Mouse (Mus musculus) left cerebral cortex, postnatal 36 days (tissue): ENCODE data around the gene Coq9. TPM values are rescaled to one million over a fixed set of nuclear protein-coding genes. Genes with fewer than 3 reads are reported as not detected.
A peak's percentile ranks its signal among the peaks of the same experiment; 100 is the strongest.

Source experiments
- DNase-seq, 2 experiments: peaks; one replicate each; pipeline ENCODE4 v3.0.0; 2021 to 2022; ENCODE audit warnings: low spot score in 2 of 2, mixed read lengths in 1 of 2
- intact Hi-C: fragments of 180-260 bp; cut with DNase I; formaldehyde crosslinking; loops from one replicate; pipeline ENCODE4 v1.15.1; 2025
- total RNA-seq, 2 experiments: library from RNA; stranded (reverse); gene quantifications; 2 replicates each; pipeline ENCODE4 v1.2.3; 2021

Gene Coq9
- total RNA-seq, result 10 to 100 TPM; 89.3 to 92.6 TPM

DNA sequence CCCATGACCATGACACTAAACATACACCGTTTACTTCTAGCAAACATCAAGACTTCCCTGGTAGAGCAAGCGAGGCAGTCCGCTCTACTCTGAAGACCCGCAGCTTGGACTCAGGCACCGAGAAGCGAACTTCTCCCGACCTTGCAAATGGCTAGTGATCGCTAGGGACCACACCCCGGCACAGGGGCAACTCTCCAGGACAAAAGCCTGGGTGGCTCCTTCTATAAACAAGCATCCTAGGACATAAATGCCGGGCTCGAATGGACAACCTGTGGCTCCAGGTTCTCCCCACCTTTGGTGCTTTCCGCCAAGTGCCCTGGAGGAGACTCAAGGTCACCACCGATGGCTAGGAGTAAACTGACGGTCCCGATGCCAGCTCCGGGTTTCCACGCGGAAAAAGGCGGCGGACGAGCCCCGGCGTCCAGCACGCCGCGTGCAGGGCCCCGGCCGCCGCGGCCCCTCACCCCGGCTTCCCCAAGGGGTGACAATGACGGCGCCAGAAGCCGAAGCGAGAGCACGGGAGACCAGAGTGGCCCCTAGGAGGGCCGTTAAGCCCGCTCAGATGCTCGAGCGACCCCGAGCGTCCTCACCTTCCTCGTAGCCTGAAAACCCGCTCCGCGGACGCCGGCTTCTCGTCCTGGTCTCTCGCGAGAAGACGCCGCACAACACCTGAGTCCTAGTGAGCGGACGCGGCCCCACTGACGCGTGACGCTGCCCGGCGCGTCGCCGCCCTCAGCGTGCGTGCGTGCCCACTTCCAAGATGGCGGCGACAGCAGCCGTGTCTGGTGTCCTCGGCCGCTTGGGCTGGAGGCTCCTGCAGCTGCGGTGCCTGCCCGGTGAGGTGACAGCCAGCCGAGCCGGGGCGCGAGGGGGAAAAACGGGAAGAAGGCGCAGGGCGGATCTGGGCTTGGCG, at the start of gene Coq9, which contains the start of gene Ciapin1:
TSS of gene Coq9 (plus strand) at position 660 of the 913 bp plus-strand sequence.
TSS of gene Ciapin1 (minus strand) at position 697 of the 913 bp plus-strand sequence.
- intact Hi-C loops, result no loop called here
- DNase-seq, result peak; percentile 94 to 95

DNA sequence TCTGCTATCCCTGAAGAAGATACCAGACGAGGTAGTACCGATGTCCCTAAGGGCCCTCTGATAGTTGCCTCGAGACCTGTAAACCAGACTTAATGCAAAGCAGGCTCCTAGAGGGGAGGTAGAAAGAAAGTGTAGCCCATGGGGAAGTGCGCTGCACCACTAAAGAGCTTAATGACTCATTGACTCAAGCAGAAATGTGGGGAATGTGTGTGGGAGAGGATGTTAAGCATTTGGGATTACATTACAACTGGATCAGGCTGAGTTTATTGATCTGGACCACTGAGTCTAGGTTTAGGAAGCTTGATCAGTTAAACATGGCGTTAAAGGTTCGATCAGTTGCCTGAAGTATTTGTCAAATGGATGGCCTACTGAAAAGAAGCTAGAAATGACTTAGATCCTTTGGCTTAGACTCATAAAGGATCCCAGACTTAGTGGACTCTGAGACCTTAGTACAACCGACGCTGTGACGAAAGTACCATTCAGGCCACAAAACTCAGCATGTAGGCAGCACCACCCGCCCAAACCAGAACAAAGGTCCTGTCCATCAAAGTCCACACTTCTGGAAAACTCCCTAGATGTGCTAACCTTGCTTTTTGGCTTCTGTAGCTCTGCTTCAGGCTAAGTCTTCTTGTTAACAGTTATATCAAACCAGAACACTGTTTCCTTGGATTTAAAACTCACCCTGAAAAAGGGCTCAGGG, 48.7 kb upstream of the Coq9 start:
- DNase-seq, result no peak
- intact Hi-C loops, result no loop called here

DNA sequence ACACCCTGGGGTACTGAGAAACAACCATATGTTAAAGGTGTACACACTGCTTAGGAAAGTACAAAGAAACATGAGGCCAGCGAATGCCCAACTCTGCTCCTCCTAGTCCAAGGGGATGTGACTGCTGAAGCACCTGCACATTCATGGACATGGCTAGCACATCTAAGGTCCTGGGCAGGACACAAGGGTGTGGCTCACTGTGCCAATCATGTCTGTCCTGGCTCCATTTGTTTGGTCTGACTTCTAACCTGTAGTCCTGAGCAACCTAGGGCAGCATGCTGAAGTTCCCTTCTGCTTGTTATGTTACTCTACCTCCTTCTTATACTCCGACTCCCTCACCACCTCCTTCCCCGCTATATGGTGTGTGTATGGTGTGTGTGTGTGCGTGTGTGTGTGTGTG, 43.8 kb upstream of the Coq9 start:
- intact Hi-C loops, result no loop called here
- no peak for DNase-seq

DNA sequence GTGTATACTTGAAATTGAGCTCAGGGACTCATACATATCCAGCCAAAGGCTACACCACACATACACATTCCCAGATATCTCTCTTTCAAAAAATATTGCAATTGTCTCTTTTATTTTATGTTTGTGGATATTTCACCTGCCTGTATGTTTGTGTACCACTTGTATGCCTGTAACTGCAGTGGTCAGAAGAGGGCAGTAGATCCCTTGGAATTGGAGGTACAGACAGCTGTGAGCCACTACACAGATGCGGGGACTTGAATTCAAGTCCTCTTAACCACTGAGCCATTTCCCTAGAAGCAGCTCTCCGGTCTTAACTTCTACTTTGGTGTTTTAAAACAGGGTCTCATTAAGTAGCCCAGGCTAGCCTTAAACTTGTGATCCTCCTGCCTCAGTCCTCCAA, 43.3 kb upstream of the Coq9 start:
- intact Hi-C loops, result no loop called here
- DNase-seq, result no peak

DNA sequence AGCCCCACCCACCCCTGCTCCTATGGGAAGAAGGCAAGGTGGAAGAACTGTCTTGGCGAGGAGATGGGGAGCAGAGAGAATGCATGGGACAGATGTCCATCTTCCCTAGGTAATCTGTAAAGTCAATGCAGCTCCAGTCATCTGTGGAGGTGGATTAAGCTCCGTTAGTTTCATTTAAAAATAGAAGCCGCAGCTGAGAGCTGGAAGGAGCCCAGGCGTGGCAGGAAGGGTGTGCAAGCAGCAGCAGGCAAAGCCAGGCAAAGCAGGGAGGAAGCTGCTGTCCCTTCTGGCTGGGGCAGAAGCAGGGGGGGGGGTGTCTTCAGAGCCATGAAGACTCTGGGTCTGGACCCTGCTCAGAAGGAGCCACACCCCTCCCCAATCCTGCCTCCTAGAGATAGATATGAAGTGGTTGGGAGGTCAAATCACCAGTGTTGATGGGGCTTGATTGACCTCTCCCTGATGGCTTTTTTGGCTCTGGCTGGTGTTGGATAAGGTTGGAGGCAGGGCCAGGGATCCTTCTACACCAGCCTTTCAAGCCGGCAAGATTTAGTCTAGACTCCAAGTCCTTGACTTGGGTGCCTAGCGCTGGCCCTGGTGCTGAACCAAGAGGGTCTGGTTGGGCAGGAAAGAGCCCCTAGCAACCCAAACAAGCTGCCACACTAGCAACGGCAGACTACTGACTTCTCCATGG, 37.7 kb upstream of the Coq9 start:
- intact Hi-C loops, result no loop called here
- DNase-seq, result peak; percentile 67 to 74

DNA sequence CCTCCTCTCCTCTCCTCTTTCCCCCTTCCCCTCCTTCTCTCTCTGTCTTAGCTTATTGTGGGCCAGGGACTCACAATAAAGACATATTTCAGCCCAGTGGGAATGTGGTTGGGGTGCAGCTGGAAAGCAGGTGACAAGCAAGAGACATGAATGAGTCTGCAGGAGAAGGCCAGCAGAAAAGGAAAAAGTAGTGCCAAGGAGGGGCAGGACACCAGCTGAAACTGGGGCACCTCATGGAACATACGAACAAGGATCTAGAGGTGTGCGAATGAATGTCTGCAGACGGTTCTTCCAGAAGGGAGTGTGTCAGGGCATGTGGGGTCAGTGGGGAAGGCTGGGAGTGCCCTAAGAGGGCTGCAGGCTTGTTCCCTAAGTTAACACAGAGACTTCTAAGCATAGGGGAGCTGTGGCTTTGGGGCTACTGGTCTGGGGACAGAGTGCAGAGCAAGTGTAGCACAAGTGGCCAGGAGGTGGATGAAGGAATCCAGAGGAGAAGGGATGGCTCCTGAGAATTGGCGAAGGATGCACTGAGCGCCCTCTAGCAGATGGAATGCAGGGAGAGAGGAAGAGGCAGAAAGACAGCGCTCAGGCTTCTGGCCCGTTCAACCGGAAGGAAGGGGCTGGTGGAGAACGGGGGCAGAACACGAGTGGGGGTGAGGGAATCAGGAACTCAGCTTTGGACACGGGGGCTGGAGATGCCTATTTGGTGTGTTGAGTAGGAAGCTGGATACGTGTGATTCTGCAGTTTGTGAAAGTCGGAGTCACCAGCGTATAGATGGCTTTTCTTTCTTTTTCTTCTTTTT, 36.6 kb upstream of the Coq9 start:
- peak; percentile 75 to 83 for DNase-seq
- intact Hi-C loops, result no loop called here

DNA sequence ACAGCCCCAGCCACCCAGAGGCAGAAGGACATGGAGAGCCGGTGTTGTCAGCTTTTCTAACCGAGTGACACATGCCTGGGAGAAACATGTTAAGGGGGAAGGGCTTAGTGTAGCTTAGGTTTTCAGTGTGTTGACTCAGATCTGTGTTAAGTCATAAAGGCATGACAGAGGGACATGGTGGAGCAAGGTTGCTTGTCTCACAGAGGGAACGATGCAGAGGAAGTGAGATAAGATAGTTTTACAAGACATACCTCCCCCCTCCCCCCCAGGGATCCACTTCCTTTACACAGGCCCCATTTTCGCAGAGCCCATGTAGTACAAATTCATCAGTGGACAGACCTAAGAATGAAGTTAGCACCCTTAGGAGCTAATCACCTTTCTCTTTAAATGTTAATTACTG, 35.7 kb upstream of the Coq9 start:
- no peak for DNase-seq
- intact Hi-C loops, result no loop called here

DNA sequence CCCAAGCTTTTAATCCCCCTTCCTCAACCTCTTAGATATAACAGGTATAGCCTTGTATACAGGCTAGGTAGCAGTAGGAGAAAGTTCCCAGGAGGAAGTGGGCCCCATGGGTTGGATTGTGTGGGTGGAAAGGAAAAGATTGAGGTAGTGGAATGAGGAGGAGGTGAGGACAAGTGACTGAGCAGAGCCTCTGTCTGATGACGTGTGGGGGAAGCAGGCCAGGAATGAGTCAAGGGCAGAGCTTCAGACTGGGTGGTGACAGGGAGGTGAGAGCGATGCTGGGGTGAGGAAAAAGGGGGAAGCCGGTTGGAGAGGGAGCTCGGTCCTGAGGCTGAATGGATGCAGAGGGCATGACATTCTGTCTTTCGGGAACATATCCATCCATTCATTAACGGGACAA, 34.6 kb upstream of the Coq9 start:
- DNase-seq, result no peak
- intact Hi-C loops, result no loop called here

DNA sequence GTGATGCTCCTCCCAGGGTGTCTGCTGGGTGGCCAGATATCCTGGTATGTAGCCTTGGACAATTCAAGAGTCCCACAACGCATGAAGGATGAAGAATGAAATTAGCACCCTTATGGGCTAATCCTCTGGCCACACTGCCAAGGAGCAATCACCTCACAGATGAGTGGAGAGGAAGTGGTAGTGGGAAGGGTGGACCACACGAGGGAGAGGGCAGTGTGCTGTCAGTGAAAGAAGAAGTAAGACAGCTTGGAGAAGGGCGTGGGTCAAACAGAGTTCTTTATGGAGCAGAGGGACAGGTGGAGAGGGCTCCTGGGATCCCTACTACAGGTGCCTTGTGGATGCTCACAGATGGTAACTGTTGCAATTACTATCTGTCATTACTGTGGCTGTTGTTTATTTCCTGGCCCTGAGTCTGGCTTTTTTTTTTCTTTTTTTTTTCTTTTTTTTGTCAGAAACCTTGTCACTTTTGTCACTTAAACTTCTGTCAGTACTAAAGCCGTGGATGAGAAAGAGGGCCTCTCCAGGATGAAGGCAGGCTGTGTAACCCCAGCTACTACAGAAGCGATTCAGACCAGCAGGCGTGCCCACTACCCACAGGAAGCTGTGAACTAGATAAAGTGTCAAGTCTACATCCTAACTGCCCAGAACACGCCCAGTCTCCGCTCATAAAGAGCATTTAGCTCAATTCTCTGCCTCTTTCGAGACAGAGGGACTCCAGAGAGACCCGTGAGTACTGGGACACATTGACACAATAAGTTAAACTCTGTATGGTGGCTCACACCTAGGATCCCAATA, 33.4 kb upstream of the Coq9 start:
- intact Hi-C loops, result no loop called here
- DNase-seq, result no peak

DNA sequence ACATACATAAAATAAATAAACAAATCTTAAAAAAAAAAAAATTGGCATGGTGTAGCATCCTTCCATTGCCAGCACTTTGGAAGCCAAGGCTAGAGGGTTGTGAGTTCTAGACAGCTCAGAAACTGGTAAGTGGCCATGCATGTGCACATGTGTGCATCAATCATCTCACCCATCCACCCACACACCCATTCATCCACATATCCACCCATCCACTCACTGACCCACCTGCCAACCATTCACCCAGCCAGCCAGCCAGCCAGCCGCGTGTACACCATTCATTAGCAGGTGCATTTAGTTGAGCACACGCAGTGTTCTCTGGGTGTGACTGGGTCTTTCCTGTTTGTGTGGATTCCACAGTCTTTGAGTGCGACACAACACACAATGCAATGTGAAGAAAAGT, 32.3 kb upstream of the Coq9 start:
- DNase-seq, result no peak
- intact Hi-C loops, result no loop called here

DNA sequence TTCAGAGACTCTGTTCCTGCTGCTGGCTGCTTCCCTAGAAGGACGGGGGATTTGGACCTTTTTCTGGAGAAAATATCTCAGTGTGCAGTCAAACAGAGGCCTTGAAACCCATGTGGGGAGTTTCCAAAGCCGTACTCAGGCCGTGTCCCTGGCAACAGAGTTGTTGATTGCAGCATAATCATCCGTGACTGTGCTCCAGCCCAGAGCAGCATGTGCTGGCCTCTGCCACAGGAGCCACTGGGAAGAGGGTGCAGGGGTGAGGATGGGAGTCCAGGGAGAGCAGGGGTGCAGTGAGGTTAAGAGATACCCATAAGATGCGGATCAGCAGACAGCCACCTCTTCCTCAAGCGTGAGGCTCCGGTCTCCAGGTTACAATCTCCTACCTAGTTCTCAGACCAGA, 30.6 kb upstream of the Coq9 start:
- DNase-seq, result no peak
- intact Hi-C loops, result no loop called here

DNA sequence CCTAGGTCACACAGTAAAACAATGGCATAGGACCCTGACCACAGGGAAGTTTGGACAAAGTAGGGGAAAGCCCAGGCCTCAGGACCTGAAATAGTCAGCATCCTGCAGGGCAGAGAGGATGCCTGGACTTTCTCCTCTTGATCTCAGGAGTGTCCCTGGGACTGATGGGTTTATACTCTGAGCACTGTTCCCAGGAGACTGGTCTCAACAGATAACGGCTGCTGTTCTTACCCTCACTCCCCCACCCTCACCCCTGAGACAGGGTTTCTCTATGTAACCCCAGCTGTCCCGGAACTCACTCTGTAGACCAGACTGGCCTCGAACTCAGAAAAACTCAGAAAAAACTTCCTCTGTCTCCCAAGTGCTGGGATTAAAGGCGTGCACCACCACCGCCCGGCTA, 29.7 kb upstream of the Coq9 start:
- intact Hi-C loops, result no loop called here

DNA sequence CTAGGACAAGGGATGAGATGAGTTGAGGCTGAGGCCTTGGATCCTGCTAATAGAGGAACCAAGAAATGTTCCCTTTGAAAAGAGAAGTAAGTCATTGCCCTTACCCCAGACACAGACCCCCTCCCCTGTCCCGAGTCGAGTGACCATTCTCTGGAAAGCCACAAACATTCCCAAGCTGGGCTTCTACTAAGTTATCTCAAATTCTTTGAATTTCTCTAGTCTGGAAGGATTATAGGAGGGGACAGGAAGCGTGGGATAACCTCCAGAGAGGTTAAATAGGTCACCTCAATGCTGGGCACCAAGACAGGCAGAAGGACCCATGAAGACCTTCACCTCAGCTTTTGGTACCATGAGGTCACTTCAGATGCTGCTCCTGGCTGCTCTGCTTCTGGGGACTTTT, 28.0 kb upstream of the Coq9 start, which contains the start of gene Ccl17:
TSS of gene Ccl17 (plus strand) at position 301 of the 400 bp plus-strand sequence.
- DNase-seq, result no peak
- intact Hi-C loops, result loop anchor here (5.0 to 10.0 kb wide), 2 partner anchors 38 to 205 kb away; partner anchors contain the start of genes Cx3cl1, Fam192a and Rspry1

More for the DNA sequence above, 29.7 kb upstream of the Coq9 start:
- DNase-seq, result no peak

DNA sequence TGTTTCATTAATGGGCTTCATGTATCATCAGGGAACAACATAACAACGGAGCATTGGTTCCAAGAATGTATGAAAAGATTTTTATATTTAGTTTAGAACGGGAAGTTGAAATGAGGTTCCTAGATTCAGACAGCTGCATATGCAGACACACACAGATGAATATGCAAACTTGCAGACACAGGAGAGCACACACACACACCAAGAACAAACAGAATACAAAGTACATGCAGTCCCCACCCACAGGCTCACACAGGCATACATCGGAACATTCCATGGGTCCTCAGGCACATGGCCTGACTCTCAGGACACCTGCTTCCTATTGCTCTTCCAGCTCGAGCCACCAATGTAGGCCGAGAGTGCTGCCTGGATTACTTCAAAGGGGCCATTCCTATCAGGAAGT, 27.3 kb upstream of the Coq9 start:
- no peak for DNase-seq
- intact Hi-C loops, result loop anchor here (5.0 to 10.0 kb wide), 2 partner anchors 39 to 206 kb away; partner anchors contain the start of genes Cx3cl1, Fam192a and Rspry1

DNA sequence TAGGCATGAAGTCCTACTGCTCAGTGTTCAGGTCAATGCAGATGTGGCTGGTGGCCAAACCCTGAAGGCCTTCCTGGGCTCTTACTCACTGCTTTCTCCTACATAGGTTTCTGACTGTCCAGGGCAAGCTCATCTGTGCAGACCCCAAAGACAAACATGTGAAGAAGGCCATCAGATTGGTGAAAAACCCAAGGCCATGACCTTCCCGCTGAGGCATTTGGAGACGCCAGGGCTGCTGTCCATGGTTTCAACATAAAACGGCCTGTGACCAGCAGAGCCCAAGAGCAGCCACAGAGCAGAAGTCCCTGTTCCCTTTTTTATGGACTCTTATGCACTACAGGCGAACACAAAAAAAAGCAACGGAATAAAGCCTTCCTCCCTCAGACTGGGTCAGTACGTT, 26.5 kb upstream of the Coq9 start:
- intact Hi-C loops, result loop anchor here (1.0 to 10.0 kb wide), 3 partner anchors 39 to 207 kb away; partner anchors contain the start of genes Cx3cl1, Fam192a and Rspry1
- DNase-seq, result no peak

DNA sequence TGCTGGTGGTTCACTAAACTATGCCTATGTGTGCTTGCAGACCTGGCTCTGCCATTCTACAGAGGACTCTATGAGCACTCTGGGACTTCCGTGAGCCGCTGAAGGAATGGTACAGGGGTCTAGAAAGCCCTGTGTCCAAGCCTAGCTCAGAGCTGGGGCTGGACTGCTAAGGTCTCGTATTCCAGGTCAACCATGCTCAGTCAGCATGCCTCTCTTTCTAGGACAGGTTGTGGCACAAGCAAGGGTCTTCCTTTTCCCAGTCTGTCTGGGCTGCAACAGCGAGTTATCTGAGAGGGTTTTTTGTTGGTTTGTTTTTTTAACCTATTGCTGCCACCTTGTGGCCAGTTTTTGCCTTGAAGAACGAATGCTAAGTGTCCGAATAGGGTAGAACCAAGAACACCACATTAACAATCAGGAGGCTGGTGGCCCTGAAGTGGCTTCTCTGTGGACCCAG, 25.4 kb upstream of the Coq9 start:
- intact Hi-C loops, result loop anchor here (1.0 to 10.0 kb wide), 3 partner anchors 40 to 208 kb away; partner anchors contain the start of genes Cx3cl1, Fam192a and Rspry1
- DNase-seq, result peak; percentile 84 to 90

DNA sequence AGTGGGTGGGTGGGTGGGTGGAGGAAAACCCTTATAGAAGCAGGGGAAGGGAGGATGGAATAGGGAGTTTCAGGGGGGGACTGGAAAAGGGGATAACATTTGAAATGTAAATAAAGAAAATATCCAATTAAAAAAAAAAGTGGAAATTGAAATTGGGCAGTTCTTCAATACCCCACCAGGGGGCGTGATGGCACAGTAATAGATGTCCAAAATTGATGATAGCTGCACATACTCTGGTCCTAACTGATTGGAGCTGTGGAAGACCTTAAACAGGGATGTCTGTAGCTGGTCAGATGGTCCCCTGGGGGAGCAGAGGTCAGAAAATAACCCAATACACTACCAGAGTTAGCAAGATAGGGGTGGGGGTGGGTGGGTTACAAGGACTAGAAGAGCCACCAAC, 23.6 kb upstream of the Coq9 start:
- intact Hi-C loops, result loop anchor here (5.0 to 10.0 kb wide), 2 partner anchors 42 to 210 kb away; partner anchors contain the start of genes Cx3cl1, Fam192a and Rspry1
- DNase-seq, result no peak

DNA sequence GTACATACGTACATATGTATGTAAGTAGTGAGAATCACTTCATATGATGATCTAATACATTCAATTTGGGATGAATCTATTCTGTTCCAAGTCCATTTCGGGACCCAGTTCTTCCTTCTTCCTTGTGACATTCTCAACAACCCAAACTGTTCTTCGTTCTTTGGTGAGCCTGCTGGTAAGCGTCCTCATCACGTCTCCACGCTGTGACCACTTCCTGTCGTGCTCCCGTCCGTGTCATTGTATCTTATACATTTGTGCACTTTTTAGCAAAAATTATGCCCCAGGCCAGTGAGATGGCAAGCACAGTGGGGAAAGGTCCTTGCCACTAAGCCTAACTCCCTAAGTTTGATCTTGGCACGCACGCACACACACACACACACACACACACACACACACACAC, 20.2 kb upstream of the Coq9 start:
- intact Hi-C loops, result loop anchor here (1.0 to 10.0 kb wide), 2 partner anchors 114 to 213 kb away; partner anchors contain the start of genes Fam192a and Rspry1
- no peak for DNase-seq
